Mouse (Mus musculus) lung, embryonic 15.5 days (tissue): ENCODE results near the gene Tpcn1. TPM values are rescaled to one million over a fixed set of nuclear protein-coding genes. Genes with fewer than 3 reads are reported as not detected.
A peak's percentile ranks its signal among the peaks of the same experiment; 100 is the strongest.

Experiments
- ATAC-seq: fragments of 200-750 bp; cut with Nextera tagmentation; 2 replicates; pipeline ENCODE4 v1.8.0; 2017; ENCODE audit warnings: moderate number of reproducible peaks, borderline replicate concordance; ENCODE audit not compliant: low FRiP score, low TSS enrichment; ENCODE audit errors: extremely low read depth
- H3K27ac ChIP-seq: fragments of 300-500 bp; sonication (generic); 2 replicates; pipeline ENCODE4 v1.5.1; 2015; ENCODE audit warnings: moderate library complexity, mild to moderate bottlenecking, inconsistent platforms
- H3K27me3 ChIP-seq: fragments of 300-500 bp; sonication (generic); 2 replicates; pipeline ENCODE4 v1.6.1; 2015; ENCODE audit warnings: inconsistent platforms
- H3K36me3 ChIP-seq: fragments of 300-500 bp; sonication (generic); 2 replicates; pipeline ENCODE4 v1.6.1; 2015; ENCODE audit warnings: inconsistent platforms
- H3K4me1 ChIP-seq: fragments of 300-500 bp; sonication (generic); 2 replicates; pipeline ENCODE4 v1.6.1; 2015; ENCODE audit warnings: inconsistent platforms
- H3K4me2 ChIP-seq: fragments of 300-500 bp; sonication (generic); 2 replicates; pipeline ENCODE4 v1.6.1; 2015; ENCODE audit warnings: inconsistent platforms, mild to moderate bottlenecking, moderate library complexity
- H3K4me3 ChIP-seq: fragments of 300-500 bp; sonication (generic); 2 replicates; pipeline ENCODE4 v1.5.1; 2015; ENCODE audit warnings: mild to moderate bottlenecking, inconsistent platforms
- H3K9ac ChIP-seq: fragments of 300-500 bp; sonication (generic); 2 replicates; pipeline ENCODE4 v1.6.1; 2015; ENCODE audit warnings: inconsistent platforms
- H3K9me3 ChIP-seq: fragments of 300-500 bp; sonication (generic); 2 replicates; pipeline ENCODE4 v1.6.1; 2016; ENCODE audit warnings: inconsistent platforms
- WGBS: fragments of 180-500 bp; shearing (Covaris S2); methylation state at CpG from one replicate; pipeline ENCODE4 v1.1.7; 2015; 5-methylcytosine and 5-hydroxymethylcytosine counted together
- polyA plus RNA-seq: library from polyadenylated mRNA; unstranded; fragments of >200 nt; fragmentation: Nextera tagmentation; extraction: Ambion mirVana; gene quantifications from 2 replicates; pipeline ENCODE4 v1.2.1, GENCODE M21; 2015

Tpcn1 gene
- polyA plus RNA-seq, 1 experiment from 2014 or later, result 20.3 TPM

DNA sequence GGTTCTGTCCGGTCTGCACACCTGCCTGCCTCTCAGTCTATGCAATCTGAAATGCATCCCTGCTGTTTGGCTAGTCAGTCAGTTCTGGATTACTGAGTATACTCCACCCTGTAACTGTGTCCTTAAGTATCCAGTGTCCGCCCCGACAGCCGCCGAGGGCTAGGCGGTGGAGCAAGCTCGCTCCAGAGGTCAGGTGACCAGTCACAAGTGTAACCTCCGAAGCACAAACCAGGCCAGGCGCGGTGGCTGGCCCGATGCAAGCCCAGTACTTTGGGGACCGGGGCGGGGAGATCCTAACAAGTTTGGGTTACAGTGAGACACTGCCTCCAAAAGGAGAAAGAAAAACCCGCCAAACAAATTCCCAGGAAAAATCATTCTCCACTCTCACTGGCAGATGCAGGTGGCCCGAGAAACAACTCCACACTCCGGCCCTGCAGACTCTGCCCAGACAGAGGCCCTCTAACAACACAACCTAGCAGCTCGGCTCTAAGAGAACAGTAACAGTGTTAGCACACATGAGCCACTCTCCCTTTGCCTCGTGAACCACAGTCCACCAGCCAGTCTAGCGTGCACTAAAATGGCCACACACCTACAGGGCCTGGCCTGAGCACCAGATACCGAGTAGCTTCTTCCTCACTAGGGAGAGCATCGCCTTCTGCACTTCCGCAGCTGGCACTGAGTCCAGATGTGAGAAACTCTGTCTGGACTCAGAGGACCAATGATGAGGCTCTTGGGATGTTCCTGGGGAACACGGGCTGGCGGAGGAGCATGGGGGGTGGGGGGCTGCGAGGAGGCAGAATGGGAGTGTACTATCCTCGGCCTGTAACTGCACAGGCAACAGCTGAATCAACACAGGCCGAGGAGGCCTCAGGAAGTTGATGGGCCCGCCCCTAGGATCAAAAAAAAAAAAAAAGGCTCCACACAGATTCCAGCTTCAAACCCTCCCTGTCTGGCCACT lies 25.2 kb downstream of the Tpcn1 start:
- Histone ChIP-seq H3K9ac (no peak overlapping the region), H3K36me3 (no peaks in the 10 kb centered on the region), H3K27me3 (no peaks in the 10 kb centered on the region), H3K4me1 (peaks cover 80% of the 10 kb centered on the region), H3K4me3 (no peak overlapping the region), H3K27ac (peak overlapping the region; percentile 86), H3K4me2 (peak overlapping the region; percentile 25; the same call in 1 of the 2 replicates), H3K9me3 (no peaks in the 10 kb centered on the region)
- 30% methylated on average over 28 of the region's 28 CpGs for WGBS
- peak; percentile 74 for ATAC-seq

DNA sequence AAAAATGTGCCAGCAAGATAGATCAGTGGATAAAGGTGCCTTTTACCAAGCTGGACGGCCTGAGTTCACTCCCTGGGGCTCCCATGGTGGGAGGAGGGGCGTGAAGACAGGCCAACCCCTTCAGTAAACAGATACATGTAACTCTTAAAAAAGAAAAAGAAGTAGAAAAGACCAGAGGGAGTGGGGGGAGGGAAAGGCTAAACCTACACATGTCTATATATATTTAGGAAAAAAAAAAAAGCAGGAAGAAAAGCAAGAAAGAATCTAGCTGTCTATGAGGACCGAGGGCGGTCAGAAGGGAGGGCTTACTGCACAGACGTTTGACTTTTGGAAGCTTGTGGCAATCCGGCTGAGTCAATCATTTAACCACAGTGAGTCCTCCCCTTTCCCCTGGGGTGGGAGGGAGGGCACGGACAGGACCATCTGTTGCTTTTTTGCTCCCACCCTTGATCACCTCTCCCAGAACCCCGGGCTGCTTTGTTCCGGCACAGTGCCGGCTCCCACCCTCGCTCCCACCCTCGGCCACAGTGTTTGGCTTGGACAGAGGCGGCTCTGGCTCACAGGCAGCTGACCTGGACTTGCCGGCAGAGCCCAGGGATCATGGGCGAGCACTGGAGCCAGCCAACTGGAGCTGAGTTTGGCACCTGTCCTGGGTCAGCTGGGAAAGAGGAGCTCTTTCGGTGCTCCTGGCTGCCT lies 27.7 kb downstream of the Tpcn1 start:
- peaks cover 60% of the 10 kb centered on the region for H3K4me1 ChIP-seq
- 8% methylated on average over 16 of the region's 16 CpGs for WGBS

DNA sequence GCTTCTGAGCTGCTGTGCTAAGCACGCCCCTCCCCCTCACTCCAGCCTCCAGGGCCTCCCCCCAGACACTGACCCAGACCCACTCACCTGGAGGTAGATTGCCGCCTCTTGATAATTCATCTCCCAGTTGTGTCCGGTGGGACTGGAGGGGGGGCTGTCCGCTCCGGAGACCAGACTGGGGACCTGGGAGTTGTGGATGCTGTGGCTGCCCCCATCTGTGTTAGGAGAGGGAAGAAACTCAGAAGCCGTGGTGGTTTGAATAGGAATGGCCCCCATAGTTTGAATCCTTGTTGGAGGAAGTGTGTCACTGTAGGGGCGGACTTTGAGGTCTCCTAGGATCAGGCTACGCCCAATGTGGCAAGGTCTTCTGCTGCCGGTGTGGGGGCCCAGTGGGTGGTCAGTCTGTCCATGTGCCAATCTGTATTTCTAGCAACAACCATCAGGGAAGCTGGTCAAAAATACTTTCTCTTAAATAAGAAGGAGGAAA lies 28.3 kb downstream of the Tpcn1 start:
- no peak overlapping the region for H3K4me3 ChIP-seq
- H3K36me3 ChIP-seq, result 0 out of 2 replicates have a peak, but pooled peaks cover 6% of the 10 kb centered on the region
- no peaks in the 10 kb centered on the region for H3K9me3 ChIP-seq
- ATAC-seq, result no peak
- no peaks in the 10 kb centered on the region for H3K27me3 ChIP-seq
- WGBS, result 44% methylated on average over 9 of the region's 9 CpGs
- no peak overlapping the region for H3K9ac ChIP-seq
- peak overlapping the region; percentile 38; the same call in 1 of the 2 replicates for H3K4me2 ChIP-seq
- H3K27ac ChIP-seq, result peak overlapping the region; percentile 70
- H3K4me1 ChIP-seq, result peaks cover 54% of the 10 kb centered on the region

More for the DNA sequence above, 27.7 kb downstream of the Tpcn1 start:
- peak overlapping the region; percentile 38; the same call in 1 of the 2 replicates for H3K4me2 ChIP-seq
- no peak overlapping the region for H3K9ac ChIP-seq
- no peak overlapping the region for H3K4me3 ChIP-seq
- no peaks in the 10 kb centered on the region for H3K27me3 ChIP-seq
- H3K36me3 ChIP-seq, result 0 out of 2 replicates have a peak, but pooled peaks cover 6% of the 10 kb centered on the region
- peak overlapping the region; percentile 70 for H3K27ac ChIP-seq
- no peaks in the 10 kb centered on the region for H3K9me3 ChIP-seq
- peak; percentile 43; the same call in 1 of the 2 replicates for ATAC-seq

DNA sequence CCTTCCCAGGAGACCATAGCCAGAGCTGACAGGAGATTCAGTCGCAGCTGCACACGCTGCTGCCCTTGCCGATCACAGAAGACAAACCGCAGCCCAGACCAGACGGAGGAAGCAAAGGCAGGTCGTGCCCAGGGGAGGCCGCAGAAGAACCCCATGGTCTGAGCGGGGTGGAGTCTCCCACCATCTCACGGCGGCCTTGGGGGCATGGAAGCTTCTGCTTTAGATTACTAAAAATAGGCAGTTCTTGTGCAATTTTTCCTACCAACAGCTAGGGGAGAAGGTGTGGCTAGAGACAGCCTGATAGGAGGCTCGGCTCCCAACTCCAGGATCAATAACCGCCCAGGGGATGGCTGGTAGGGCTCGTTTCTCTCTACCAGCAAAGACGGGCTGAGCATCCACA lies 29.7 kb downstream of the Tpcn1 start:
- Histone ChIP-seq H3K4me3 (no peak overlapping the region), H3K27ac (peak overlapping the region; percentile 24; the same call in 1 of the 2 replicates), H3K9ac (no peak overlapping the region), H3K36me3 (0 out of 2 replicates have a peak, but pooled peaks cover 9% of the 10 kb centered on the region), H3K9me3 (no peaks in the 10 kb centered on the region), H3K4me2 (peak overlapping the region; percentile 7; the same call in 1 of the 2 replicates), H3K4me1 (peaks cover 45% of the 10 kb centered on the region), H3K27me3 (no peaks in the 10 kb centered on the region)
- no peak for ATAC-seq
- whole genome bisulfite sequencing, result 51% methylated on average over 14 of the region's 14 CpGs

DNA sequence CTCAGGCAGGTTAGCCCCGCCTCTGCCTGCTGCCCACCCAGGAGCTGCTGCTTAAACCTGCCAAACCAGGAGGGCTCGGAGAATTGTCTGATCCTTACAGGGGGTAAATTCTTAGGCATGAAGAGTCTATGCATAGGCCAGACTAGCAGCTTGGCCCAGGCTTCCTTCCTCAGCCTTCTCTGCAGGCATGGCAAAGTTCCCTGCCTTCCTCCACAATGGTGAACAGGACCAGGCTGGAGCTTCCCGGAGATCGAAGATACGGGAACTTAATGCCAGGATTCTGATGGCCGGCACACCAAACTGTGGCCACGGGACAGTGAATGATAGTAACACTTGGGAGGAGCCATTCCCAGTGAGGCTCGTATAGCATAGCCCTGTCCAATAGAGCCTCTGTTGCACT lies 30.4 kb downstream of the Tpcn1 start:
- Histone ChIP-seq H3K27me3 (no peaks in the 10 kb centered on the region), H3K4me2 (0 out of 2 replicates have a peak overlapping the region, but pooled peaks have one; percentile 7), H3K9ac (no peak overlapping the region), H3K36me3 (peaks cover 15% of the 10 kb centered on the region; the same call in 1 of the 2 replicates), H3K9me3 (no peaks in the 10 kb centered on the region), H3K27ac (no peak overlapping the region), H3K4me1 (peaks cover 38% of the 10 kb centered on the region), H3K4me3 (no peak overlapping the region)
- WGBS, result 59% methylated on average over 8 of the region's 8 CpGs
- ATAC-seq, result no peak

DNA sequence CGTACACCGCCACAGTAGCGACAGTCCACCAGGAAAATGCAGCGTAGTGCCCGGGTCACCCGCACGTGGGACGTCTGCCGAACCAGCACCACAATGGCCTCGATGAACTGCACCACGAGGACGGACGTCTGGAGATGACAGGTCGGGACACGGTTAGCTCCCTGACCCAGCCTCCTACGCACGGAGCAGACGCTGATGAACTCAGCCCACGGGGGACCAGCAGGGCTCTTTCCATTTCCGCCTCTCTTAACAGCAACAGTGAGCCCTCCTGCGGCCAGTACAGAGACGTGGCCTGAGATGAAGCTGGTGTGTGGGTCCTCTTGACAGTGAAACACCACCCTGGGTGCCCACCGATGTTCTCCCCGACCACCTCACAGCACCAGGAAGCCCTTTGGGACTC lies 32.6 kb downstream of the Tpcn1 start:
- H3K4me1 ChIP-seq, result peaks cover 29% of the 10 kb centered on the region
- peaks cover 17% of the 10 kb centered on the region; the same call in 1 of the 2 replicates for H3K36me3 ChIP-seq
- H3K27ac ChIP-seq, result no peak overlapping the region

DNA sequence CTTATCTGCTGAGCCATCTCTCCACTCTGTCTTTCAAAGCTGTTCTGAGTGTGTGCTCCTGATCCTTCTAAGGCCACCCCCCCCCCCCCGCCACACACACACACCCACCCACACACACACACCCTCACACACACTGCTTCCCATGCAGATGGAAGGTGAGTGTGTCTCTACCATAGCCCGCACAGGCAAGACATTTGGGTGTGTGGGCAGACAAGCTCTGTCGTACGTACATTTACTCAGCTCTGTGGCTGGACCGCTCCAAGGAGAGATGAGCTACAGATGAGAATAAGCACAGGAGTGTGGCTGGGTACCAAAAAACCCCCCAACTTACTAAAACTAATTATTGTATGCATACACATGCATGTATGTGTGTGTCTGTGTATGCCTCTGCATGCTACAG lies 37.8 kb downstream of the Tpcn1 start:
- Histone ChIP-seq H3K9ac (no peak overlapping the region), H3K27me3 (no peaks in the 10 kb centered on the region), H3K4me2 (no peak overlapping the region), H3K9me3 (no peaks in the 10 kb centered on the region), H3K4me3 (no peak overlapping the region), H3K36me3 (peaks cover 15% of the 10 kb centered on the region; the same call in 1 of the 2 replicates), H3K27ac (no peak overlapping the region), H3K4me1 (no peaks in the 10 kb centered on the region)
- 93% methylated on average over 5 of the region's 5 CpGs for WGBS
- no peak for ATAC-seq

More for the DNA sequence above, 32.6 kb downstream of the Tpcn1 start:
- Histone ChIP-seq H3K9me3 (no peaks in the 10 kb centered on the region), H3K4me3 (no peak overlapping the region), H3K27me3 (no peaks in the 10 kb centered on the region), H3K9ac (no peak overlapping the region), H3K4me2 (no peak overlapping the region)
- 85% methylated on average over 24 of the region's 24 CpGs for WGBS
- no peak for ATAC-seq

DNA sequence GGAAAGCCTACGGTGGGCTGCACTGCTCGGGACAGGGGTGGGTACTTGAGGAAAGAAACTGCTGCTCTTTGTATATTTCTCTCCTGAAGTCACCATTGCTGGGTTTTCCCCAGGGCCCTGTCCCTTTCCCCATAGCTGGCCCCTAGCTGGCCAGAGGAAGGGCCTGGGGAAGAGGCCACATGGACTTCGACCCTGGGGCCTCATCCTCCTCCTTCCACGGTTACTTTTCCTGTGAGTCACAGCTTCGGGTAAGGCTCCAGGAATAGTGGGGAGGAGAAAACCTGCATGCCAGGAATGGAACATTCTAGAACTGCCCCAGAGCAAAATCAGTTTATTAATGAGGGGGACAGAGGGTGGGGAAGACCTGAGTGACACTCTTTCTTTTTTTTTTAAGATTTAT lies 38.3 kb downstream of the Tpcn1 start:
- ATAC-seq, result no peak
- H3K27me3 ChIP-seq, result no peaks in the 10 kb centered on the region
- no peak overlapping the region for H3K4me2 ChIP-seq
- H3K4me1 ChIP-seq, result no peaks in the 10 kb centered on the region
- H3K9me3 ChIP-seq, result no peaks in the 10 kb centered on the region
- peaks cover 15% of the 10 kb centered on the region; the same call in 1 of the 2 replicates for H3K36me3 ChIP-seq
- no peak overlapping the region for H3K27ac ChIP-seq
- H3K4me3 ChIP-seq, result no peak overlapping the region
- 66% methylated on average over 5 of the region's 5 CpGs for WGBS
- H3K9ac ChIP-seq, result no peak overlapping the region

DNA sequence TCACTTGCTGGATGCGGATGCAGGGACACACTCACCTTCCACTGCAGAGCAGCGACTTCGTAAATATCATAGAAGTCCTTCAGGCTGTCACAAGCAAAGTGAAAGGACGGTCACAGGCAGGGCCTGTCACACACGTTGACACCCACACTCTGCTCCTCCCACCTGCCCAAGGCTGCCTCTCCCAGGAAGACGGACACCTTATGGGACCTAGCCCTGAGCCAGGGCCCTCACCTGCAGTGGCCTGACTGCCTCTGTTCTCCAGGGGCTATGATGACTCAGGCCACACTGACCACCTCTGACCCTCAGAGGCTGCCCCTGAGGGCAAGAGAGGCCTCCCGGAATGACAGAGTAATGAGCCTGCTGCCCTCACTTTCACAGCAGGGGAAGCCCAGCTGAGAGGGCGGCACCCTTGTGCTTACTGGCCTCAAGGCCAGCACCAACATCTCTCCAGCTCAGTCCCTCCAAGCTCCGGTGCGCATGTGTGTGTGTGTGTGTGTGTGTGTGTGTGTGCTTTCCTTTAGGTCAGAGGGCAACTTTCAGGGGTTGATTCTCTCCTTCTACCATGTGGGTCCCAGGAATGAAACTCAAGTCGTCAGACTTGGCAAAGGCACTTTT lies 40.1 kb downstream of the Tpcn1 start:
- Histone ChIP-seq H3K27ac (no peak overlapping the region), H3K4me1 (no peaks in the 10 kb centered on the region), H3K4me3 (no peak overlapping the region), H3K27me3 (no peaks in the 10 kb centered on the region), H3K4me2 (no peak overlapping the region), H3K9ac (no peak overlapping the region), H3K9me3 (no peaks in the 10 kb centered on the region), H3K36me3 (peaks cover 9% of the 10 kb centered on the region; the same call in 1 of the 2 replicates)
- WGBS, result 61% methylated on average over 11 of the region's 11 CpGs
- ATAC-seq, result no peak

DNA sequence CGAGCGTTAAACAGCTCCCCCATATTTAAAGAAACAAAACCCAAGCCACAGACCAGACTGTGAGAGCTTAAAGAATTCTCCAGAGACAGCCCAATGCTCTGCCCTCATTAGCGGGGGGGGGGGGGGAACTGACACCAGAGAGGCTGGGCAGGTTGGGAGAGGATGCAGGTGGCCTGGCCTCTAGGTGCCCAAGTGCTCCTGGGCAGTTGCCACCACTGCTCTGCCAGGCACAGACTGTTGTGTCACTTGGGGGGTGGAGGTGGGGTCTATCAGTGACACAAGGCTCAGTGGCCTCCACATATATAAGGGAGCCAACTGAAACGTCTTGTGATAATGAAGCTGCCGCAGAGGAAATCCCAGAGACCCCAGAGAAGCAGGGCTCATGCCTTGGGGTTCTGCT lies 51.8 kb downstream of the Tpcn1 start:
- Histone ChIP-seq H3K4me1 (peaks cover 19% of the 10 kb centered on the region), H3K36me3 (peaks cover 21% of the 10 kb centered on the region), H3K4me3 (no peak overlapping the region), H3K9me3 (no peaks in the 10 kb centered on the region), H3K9ac (no peak overlapping the region), H3K27me3 (no peaks in the 10 kb centered on the region), H3K27ac (0 out of 2 replicates have a peak overlapping the region, but pooled peaks have one; percentile 29), H3K4me2 (no peak overlapping the region)
- ATAC-seq, result no peak
- 66% methylated on average over 5 of the region's 5 CpGs for WGBS

DNA sequence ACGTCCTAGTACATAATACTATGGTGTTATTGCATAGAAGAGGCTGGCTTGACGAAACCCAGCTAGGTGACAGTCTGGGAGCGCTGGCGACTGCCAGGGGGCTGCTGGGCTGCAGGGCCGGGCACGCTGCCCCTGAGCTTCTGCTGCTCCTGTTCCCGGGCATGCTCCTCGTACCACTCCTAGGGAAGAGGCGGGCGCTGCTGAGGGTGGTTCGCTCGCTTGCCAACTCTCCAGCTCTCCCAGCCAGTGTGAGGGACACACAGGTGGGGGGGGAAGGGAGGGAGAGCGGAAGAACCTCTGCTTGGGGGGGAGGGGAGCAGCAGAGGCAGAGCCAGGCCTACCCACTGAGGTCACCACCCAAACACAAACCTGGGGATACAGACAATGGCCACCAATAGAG lies 52.4 kb downstream of the Tpcn1 start:
- ATAC-seq, result no peak
- WGBS, result 83% methylated on average over 12 of the region's 13 CpGs
- peaks cover 19% of the 10 kb centered on the region for H3K4me1 ChIP-seq

More for the DNA sequence above, 52.4 kb downstream of the Tpcn1 start:
- Histone ChIP-seq H3K9ac (no peak overlapping the region; the same call in 1 of the 2 replicates), H3K36me3 (peaks cover 21% of the 10 kb centered on the region), H3K27ac (peak overlapping the region; percentile 29; the same call in 1 of the 2 replicates), H3K4me2 (no peak overlapping the region), H3K27me3 (no peaks in the 10 kb centered on the region), H3K4me3 (no peak overlapping the region), H3K9me3 (no peaks in the 10 kb centered on the region)
